Mouse (Mus musculus) brain, embryonic 14.5 days (tissue): ENCODE data around the gene Usp51.

Experiments
- CTCF ChIP-seq: fragments of 200-500 bp; IDR thresholded peaks from 2 replicates; pipeline ENCODE4 v1.5.1; 2012; ENCODE audit warnings: inconsistent platforms, mild to moderate bottlenecking, moderate library complexity, borderline replicate concordance; ENCODE audit not compliant: insufficient read depth, insufficient read length; ENCODE audit errors: extremely low read depth
- POLR2A ChIP-seq: fragments of 200-500 bp; IDR thresholded peaks from 2 replicates; pipeline ENCODE4 v1.6.1; 2012; ENCODE audit warnings: mild to moderate bottlenecking, inconsistent platforms, borderline replicate concordance; ENCODE audit not compliant: poor library complexity, insufficient read depth, insufficient read length, severe bottlenecking; ENCODE audit errors: extremely low read depth

- TF ChIP-seq POLR2A: peak; percentile 41; the same call in 1 of the 2 replicates
- no peak for TF ChIP-seq CTCF
Observed at GRCm38 (mm10) chrX:153007021-153007684, 884 bp downstream of the Usp51 start.
